Mouse (Mus musculus) lung, postnatal 0 days (tissue): ENCODE results near the gene Cib2.

Experiments used
- CTCF ChIP-seq: IDR thresholded peaks from 2 replicates; pipeline ENCODE4 v1.5.1; 2016; ENCODE audit warnings: antibody characterized with exemption, mild to moderate bottlenecking
- EP300 ChIP-seq: IDR thresholded peaks from 2 replicates; pipeline ENCODE4 v1.6.1; 2016; ENCODE audit warnings: antibody characterized with exemption, mild to moderate bottlenecking, control low read depth

GRCm38 (mm10) chr9:54544954-54545315 lies 15.1 kb downstream of the Cib2 start:
- no peak for TF ChIP-seq EP300
- no peak for TF ChIP-seq CTCF
